Mouse (Mus musculus) embryonic stem cell, embryonic (primary cell): ENCODE data around the gene Trip10.

ENCODE experiments used
- CTCF ChIA-PET, 4 experiments: fragments of 300-600 bp in 2 of 4; fragments of 350-600 bp in 2 of 4; sonication (Branson Sonifier 250); formaldehyde crosslinking; loops; one replicate each; lab custom pipeline; 2022; ENCODE audit warnings: inconsistent platforms in 2 of 4; lab: Charles Lee
- POLR2A ChIA-PET, 4 experiments: fragments of 300-600 bp in 2 of 4; fragments of 350-600 bp in 2 of 4; sonication (Branson Sonifier 250); formaldehyde crosslinking; loops; one replicate each; lab custom pipeline; 2022; ENCODE audit warnings: antibody characterized with exemption in 4 of 4, inconsistent platforms in 1 of 4; lab: Charles Lee

Gene Trip10

DNA sequence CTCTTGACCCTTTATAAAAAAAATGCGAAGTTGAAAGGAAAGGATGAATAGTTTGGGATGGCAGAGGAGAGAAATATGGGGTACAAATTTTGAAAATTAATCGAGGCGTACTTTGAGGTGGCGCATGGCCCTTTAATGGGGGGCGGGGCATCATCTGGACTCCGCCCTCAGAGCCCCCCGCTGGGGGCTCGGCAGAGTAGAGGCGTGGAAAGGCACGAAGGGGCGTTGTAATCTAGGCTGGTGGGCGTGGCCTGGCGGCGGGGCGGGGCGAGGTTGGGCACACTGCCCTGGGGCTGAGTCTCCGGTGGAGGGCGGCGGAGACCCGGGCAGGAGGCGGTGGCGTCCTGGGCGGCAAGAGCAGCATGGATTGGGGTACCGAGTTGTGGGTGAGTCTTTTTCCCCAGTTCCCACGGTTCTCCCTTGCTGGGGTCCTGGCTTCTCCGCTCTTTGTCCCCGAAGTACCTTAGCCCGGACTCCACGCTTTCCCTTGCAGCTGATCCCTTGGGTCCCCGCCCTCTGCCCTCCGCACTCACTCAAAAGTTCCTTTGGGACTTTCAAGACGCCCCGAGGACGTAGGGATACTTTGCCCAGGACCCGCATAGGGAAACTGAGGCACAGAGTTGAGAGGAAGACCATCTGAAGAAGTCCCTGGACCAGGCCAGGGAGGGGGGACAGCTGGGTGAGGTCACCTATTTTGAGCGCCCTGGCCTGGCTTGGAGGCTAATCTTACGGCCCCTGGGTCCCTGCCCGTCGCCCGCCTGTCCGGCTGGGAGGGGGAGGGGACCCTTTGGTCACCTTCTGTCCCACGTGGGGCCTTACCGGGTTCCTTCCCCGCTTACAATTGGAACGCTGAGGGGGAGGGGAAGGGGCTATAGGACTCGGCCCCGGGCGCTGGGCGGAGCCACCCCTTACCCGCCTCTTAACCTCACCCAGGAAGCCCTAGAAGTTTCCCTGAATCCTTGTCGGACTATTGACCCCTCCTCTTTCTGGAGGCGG is at the start of gene Trip10:
Trip10 (plus strand) TSS at position 270 of the 996 bp plus-strand sequence.
- ChIA-PET POLR2A (interaction anchor here in 2 of 4 experiments (0.6 to 3.9 kb wide), 12 partner anchors 10 to 487 kb away, joined by 3 to 17 read pairs (median 4); partner anchors contain the start of genes Khsrp (in 2 of the 2) and Alkbh7 (in 1 of the 2)), CTCF (interaction anchor here in 2 of 4 experiments (0.8 to 2.9 kb wide), 8 partner anchors 27 to 189 kb away, joined by 3 to 41 read pairs (median 6); no protein-coding TSS in a partner anchor)

- ChIA-PET POLR2A (interaction anchor here in 2 of 4 experiments (0.6 to 0.9 kb wide), 3 partner anchors 27 to 171 kb away, joined by 3 to 5 read pairs (median 3); partner anchors contain the start of gene Khsrp (in 1 of the 2)), CTCF (interaction anchor here in 3 of 4 experiments (0.6 to 1.7 kb wide), 4 partner anchors 22 to 704 kb away, joined by 3 to 9 read pairs (median 4); no protein-coding TSS in a partner anchor)
Observed at GRCm38 (mm10) chr17:57201841-57202724, 47.2 kb upstream of the Trip10 start.

GRCm38 (mm10) chr17:57207938-57208337 is 41.3 kb upstream of the Trip10 start:
- POLR2A ChIA-PET: no interaction called here
- CTCF ChIA-PET: interaction anchor here in 2 of 4 experiments (0.6 to 1.0 kb wide), 2 partner anchors 126 to 127 kb away, joined by 3 read pairs; no protein-coding TSS in a partner anchor

- ChIA-PET CTCF (interaction anchor here in 3 of 4 experiments (0.6 to 0.7 kb wide), 5 partner anchors 10 to 149 kb away, joined by 3 to 7 read pairs (median 3); no protein-coding TSS in a partner anchor), POLR2A (no interaction called here)
Observed at GRCm38 (mm10) chr17:57209330-57209729, 39.9 kb upstream of the Trip10 start.

- POLR2A ChIA-PET: interaction anchor here in 2 of 4 experiments (1.0 to 1.8 kb wide), 3 partner anchors 8 to 200 kb away, joined by 3 to 4 read pairs (median 4); partner anchors contain the start of genes Gm17949 (in 1 of the 2), Gtf2f1 (in 1 of the 2) and Khsrp (in 1 of the 2)
- CTCF ChIA-PET: interaction anchor here in 3 of 4 experiments (0.5 to 1.6 kb wide), 7 partner anchors 18 to 214 kb away, joined by 3 to 4 read pairs (median 3); partner anchors contain the start of gene Alkbh7 (in 1 of the 3)
Observed at GRCm38 (mm10) chr17:57211501-57211900, 37.8 kb upstream of the Trip10 start.

DNA sequence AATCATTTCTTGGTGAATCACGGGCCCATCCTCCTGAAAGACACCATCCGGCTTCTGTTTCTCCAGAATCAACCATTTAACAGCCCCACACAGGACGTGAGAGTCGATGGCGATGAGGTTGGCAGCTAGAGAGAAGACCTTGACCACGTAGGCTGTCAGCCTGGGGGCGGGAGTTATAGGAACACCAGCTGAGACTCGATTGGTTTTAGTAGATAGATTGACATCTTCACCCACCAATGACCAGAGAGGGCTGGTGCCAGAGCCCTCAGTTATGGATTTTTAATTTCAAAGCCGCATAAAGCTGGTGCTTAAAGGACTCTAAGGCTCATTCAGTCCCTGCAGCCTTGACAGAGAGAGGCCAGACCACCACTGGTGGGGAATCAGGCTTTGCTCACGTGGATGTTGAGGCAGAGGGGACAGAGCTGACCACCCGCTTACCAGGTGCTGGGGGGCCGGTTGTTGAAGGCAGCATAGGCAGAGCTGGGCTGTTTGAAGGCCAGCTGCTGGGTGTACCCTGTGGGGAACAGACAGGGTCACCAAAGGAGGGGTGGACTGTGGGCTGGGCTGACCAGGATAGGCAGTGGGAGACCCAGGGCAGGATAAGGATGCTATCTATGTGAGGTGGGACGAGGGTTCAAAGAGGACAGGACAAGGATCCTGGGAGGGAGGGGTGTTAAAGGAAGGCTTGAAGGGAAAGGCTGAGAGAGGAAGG is 34.4 kb upstream of the Trip10 start:
- CTCF ChIA-PET: interaction anchor here in 1 of 4 experiments (0.6 to 0.8 kb wide), 2 partner anchors 16 to 119 kb away, joined by 3 to 7 read pairs; no protein-coding TSS in a partner anchor
- POLR2A ChIA-PET: interaction anchor here in 2 of 4 experiments (0.8 to 1.1 kb wide), 2 partner anchors 20 to 218 kb away, joined by 3 read pairs; partner anchors contain the start of gene Alkbh7 (in 1 of the 2)

DNA sequence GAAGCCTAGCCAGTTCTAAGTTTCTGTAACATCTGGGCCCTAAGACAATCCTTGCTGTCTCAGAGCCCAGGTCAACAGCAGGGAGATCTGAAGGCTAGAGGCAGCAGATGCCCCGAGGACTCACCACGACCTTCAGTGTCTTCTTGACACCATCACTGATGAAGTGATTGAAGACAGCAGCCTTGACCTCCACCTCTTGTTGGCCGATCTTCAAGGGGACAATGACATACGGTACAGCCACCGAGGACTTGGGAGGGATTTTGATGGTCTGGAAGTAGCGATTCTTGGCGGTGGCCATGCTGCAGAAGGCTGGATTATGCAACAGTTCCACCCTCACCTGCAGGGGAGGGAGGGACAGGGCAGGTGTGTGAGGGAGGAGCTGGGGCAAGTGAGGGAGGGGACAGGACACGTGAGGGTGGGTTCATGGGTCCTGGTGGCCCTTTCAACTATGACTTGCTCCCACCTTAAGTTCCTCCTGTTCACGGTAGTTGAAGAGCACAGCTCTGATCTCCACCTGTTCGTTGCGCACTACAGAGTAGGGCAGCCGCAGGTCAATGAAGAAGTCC is 30.8 kb upstream of the Trip10 start:
- CTCF ChIA-PET: interaction anchor here (0.6 to 2.9 kb wide), 19 partner anchors 13 to 347 kb away, joined by 3 to 62 read pairs (median 6); partner anchors contain the start of genes Alkbh7 (in 1 of the 4) and Gpr108 (in 1 of the 4)
- POLR2A ChIA-PET: interaction anchor here in 3 of 4 experiments (0.9 to 1.6 kb wide), 6 partner anchors 52 to 229 kb away, joined by 3 to 6 read pairs (median 4); partner anchors contain the start of gene Alkbh7 (in 1 of the 3)

DNA sequence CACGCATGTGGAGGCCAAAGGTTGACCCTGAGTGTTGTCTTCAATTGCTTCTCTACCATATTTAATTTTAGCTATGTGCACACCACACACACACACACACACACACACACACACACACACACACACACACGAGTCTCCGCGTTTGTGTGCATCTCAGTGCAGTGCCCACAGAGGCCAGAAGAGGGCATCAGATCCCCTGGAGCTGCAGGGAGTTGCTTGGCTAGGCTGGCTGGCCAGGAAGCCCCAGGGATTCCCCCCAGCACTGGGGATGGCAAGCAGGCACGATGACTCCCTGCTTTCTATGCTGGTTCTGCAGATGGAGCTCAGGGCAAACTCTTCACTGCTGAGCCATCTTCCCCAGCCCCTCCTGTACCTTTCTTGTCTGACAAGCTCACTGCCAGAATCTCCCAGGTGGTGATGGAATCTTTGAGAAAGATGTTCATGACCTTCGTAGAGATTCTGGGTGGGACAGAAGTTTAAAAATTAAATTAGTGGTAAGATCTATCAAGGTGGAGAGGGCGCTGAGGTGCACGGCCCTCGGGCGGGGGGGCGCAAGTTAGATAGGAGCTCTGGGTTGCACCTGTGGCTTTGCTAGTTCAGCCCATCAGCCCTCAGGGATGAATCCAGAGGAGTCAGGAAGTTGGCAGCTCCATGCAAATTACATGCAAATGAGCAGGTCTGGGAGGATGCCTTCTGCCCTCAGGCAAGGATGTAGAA is 29.9 kb upstream of the Trip10 start:
- POLR2A ChIA-PET: interaction anchor here (0.6 to 1.8 kb wide), 14 partner anchors 8 to 230 kb away, joined by 3 to 6 read pairs (median 4); partner anchors contain the start of genes Alkbh7 (in 2 of the 4), Gpr108 (in 1 of the 4) and Khsrp (in 1 of the 4)
- CTCF ChIA-PET: interaction anchor here (0.6 to 2.9 kb wide), 54 partner anchors 9 to 1221 kb away, joined by 3 to 62 read pairs (median 4); partner anchors contain the start of genes Gpr108 (in 3 of the 4), Alkbh7 (in 2 of the 4), C3 (in 1 of the 4) and Khsrp (in 1 of the 4)

DNA sequence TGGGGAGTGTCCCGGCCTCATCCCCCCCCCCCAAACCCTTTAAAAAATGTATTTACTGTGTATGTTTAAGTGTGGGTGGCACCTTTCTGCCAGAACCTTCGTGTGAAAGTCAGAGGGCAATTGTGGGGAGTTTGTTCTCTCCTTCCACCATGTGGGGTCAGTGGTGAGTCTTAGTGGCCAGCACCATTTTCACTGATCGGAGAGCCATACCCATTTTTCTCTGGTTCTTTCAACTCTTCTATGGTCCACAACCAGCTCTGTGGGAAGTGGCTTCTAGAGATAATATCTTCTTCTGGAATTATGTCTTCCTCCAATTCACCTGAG is 29.4 kb upstream of the Trip10 start:
- CTCF ChIA-PET: interaction anchor here (0.7 to 2.9 kb wide), 31 partner anchors 10 to 510 kb away, joined by 3 to 62 read pairs (median 6); partner anchors contain the start of genes Gpr108 (in 2 of the 4), Alkbh7 (in 1 of the 4) and Khsrp (in 1 of the 4)
- POLR2A ChIA-PET: interaction anchor here (0.6 to 1.8 kb wide), 11 partner anchors 9 to 222 kb away, joined by 3 to 6 read pairs (median 3); partner anchors contain the start of genes Alkbh7 (in 1 of the 4), Gpr108 (in 1 of the 4) and Khsrp (in 1 of the 4)

DNA sequence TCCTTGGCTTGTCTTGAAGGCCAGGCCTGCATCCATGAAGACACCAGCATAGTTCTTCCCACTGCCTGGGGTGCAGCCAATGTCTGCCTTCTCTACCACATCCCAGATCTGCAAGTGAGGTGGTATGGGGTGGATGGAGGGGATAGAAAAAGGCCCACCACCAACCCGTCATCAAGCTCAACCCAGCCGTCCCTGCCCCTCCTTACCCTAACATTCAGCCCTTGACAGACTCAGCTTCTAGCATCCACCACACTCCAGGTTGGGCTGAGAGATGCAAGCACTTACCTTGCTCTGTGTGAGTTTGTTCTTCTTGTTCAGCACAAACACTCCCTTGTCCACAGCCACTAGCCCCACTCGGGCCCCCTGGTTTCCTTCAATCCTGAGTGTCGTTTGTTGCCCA is 27.3 kb upstream of the Trip10 start:
- ChIA-PET CTCF (interaction anchor here in 2 of 4 experiments (0.6 to 1.4 kb wide), 3 partner anchors 113 to 1847 kb away, joined by 3 to 7 read pairs (median 4); no protein-coding TSS in a partner anchor), POLR2A (interaction anchor here in 2 of 4 experiments (0.6 to 1.1 kb wide), 2 partner anchors 66 to 279 kb away, joined by 3 to 4 read pairs; no protein-coding TSS in a partner anchor)

DNA sequence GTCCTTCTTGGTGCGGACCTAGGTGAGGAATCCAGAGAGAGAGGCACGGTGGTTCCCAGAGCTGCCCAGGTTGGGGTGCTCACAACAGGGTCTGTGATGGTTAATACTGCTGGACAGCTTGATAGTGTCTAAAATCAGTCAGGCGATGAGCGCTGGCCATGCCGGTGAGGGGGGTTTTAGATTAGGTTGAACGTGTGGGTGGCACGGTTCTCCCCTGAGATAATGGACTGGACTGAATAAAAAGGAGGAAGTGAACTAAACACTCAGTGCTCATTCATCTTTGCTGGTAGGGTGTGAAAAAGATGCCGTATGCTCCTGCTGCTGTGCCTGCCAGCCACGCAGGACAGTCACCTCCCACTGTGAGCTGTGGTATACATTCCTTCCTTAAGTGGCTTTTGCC is 25.9 kb upstream of the Trip10 start:
- ChIA-PET CTCF (interaction anchor here in 1 of 4 experiments (1.3 kb wide), 1 partner anchor 53 kb away, joined by 3 read pairs; no protein-coding TSS in a partner anchor), POLR2A (interaction anchor here in 1 of 4 experiments (0.9 kb wide), 1 partner anchor 21 kb away, joined by 3 read pairs; no protein-coding TSS in a partner anchor)

- CTCF ChIA-PET: interaction anchor here in 1 of 4 experiments (0.6 kb wide), 1 partner anchor 97 kb away, joined by 4 read pairs; no protein-coding TSS in a partner anchor
Observed at GRCm38 (mm10) chr17:57227468-57227867, 21.8 kb upstream of the Trip10 start.

DNA sequence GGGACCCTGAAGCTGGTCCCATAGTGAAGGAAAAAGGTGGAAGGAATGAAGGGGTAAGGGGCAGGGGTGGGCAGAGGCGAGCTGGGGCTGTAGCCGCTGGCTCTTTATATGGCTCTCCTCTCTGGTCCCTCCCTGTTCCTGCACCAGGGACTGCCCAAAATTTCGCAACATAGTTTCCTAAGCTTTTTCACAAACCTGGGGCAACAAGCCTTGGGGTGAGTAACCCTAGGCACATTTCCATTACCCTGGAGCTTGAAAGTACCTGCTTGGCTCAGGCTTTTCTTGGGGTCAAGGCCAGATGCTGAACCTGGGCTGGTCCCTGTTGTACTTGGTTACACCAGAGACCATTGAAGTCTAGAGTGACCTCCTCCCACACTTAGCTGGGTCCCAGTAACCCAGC is 21.2 kb upstream of the Trip10 start, which contains the start of gene C3:
C3 (minus strand) TSS at position 123 of the 400 bp plus-strand sequence.
- CTCF ChIA-PET: interaction anchor here in 2 of 4 experiments (0.6 to 1.5 kb wide), 2 partner anchors 9 to 98 kb away, joined by 3 to 4 read pairs; no protein-coding TSS in a partner anchor

More at GRCm38 (mm10) chr17:57227468-57227867, 21.8 kb upstream of the Trip10 start:
- POLR2A ChIA-PET: interaction anchor here in 1 of 4 experiments (0.7 to 1.1 kb wide), 2 partner anchors 35 to 196 kb away, joined by 3 read pairs; partner anchors contain the start of gene Khsrp

DNA sequence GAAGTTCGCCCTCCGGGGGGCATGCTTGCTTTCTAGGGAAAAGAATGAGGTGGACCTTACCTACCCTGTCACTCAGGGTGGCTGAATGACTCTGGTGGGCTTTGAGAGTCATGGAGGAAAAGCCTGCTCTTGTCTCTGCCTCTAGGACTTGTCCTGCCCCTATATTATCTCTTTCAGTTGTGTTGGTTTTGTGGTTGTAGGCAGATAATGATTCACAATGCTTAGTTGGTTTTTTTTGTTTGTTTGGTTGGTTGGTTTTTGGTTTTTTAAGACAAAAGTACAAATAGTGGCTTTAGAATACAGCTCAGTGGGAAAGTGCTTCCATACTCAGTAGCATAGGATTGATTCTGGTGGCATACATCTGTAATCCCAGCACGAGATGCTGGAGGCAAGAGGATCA is 20.4 kb upstream of the Trip10 start:
- ChIA-PET CTCF (interaction anchor here in 1 of 4 experiments (1.5 kb wide), 1 partner anchor 10 kb away, joined by 3 read pairs; no protein-coding TSS in a partner anchor), POLR2A (interaction anchor here in 2 of 4 experiments (0.6 to 1.0 kb wide), 2 partner anchors 17 to 197 kb away, joined by 4 to 8 read pairs; no protein-coding TSS in a partner anchor)

More for the DNA sequence above, 21.2 kb upstream of the Trip10 start, which contains the start of gene C3:
- POLR2A ChIA-PET: interaction anchor here in 2 of 4 experiments (0.6 to 1.1 kb wide), 2 partner anchors 18 to 196 kb away, joined by 3 to 4 read pairs; partner anchors contain the start of gene Khsrp (in 1 of the 2)
